Mouse (Mus musculus): Measurements from ENCODE around the gene Cct7. TPM values are rescaled to one million over a fixed set of nuclear protein-coding genes. Genes with fewer than 3 reads are reported as not detected.

Cct7 gene
- polyA plus RNA-seq, 1 experiment = 496 TPM

DNA sequence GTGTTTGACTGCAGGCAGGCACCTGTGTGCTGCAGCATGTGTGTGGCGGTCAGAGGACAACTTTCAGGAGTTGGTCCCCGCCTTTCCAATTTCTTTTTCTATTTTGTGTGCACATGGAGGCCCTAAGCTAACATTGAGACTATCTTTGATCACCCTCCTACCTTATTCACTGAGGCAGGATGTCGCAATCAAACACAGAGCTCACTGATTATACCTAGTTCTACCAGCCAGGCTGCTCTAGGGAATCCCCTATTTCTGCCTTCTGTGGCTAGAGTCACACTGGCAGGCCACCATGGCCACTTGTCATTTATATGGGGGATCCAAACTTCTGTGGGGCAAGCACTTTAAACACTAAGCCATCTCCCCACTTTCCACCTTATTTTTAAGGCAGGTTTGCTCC is 38.4 kb downstream of the Cct7 start:
- Histone ChIP-seq H3K27me3 (ENCODE audit: control insufficient read depth, insufficient read depth, low read length) (no peaks in the 10 kb centered on the region), H3K4me1 (ENCODE audit: control insufficient read depth, insufficient read depth, low read length) (no peaks in the 10 kb centered on the region), H3K27ac (ENCODE audit: control insufficient read depth, insufficient read depth, low read depth, low read length) (no peak overlapping the region), H3K4me3 (ENCODE audit: control insufficient read depth, low read depth, low read length) (no peak overlapping the region), H3K36me3 (ENCODE audit: control insufficient read depth, insufficient read depth, low read length) (no peaks in the 10 kb centered on the region)
- no peak for TF ChIP-seq CTCF (IDR thresholded peaks at IDR 0.05; ENCODE audit: control insufficient read depth, insufficient read depth, insufficient replicate concordance, low read depth, low read length)
- TF ChIP-seq POLR2A (IDR thresholded peaks at IDR 0.05; ENCODE audit: control insufficient read depth, low read depth, low read length) = no peak

DNA sequence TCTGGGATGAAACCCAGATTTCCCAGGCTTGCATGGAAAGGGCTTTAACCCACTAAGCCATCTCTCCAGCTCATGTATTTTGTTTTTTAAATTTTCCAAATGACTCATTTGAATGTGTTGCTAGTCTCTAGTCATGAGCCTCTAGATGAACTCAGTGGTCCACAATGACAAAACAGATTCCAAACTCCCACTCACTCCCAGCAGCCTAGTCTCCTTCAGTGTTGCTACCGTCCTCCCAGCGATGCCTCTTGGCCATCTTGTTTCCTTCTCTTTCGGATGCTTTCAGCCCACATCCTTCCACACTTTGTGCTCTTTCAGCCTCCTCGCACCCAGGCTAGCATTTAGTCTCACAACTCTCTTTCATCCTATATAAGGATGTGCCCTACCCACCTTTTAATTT is 38.9 kb downstream of the Cct7 start:
- TF ChIP-seq POLR2A (IDR thresholded peaks at IDR 0.05; ENCODE audit: control insufficient read depth, low read depth, low read length) (no peak), CTCF (IDR thresholded peaks at IDR 0.05; ENCODE audit: control insufficient read depth, insufficient read depth, insufficient replicate concordance, low read depth, low read length) (no peak)
- Histone ChIP-seq H3K36me3 (ENCODE audit: control insufficient read depth, insufficient read depth, low read length) (no peaks in the 10 kb centered on the region), H3K27ac (ENCODE audit: control insufficient read depth, insufficient read depth, low read depth, low read length) (no peak overlapping the region), H3K4me3 (ENCODE audit: control insufficient read depth, low read depth, low read length) (no peak overlapping the region), H3K4me1 (ENCODE audit: control insufficient read depth, insufficient read depth, low read length) (no peaks in the 10 kb centered on the region), H3K27me3 (ENCODE audit: control insufficient read depth, insufficient read depth, low read length) (no peaks in the 10 kb centered on the region)

- no peak overlapping the region for H3K4me3 ChIP-seq (ENCODE audit: control insufficient read depth, low read depth, low read length)
- no peaks in the 10 kb centered on the region for H3K27me3 ChIP-seq (ENCODE audit: control insufficient read depth, insufficient read depth, low read length)
- H3K27ac ChIP-seq (ENCODE audit: control insufficient read depth, insufficient read depth, low read depth, low read length) = no peak overlapping the region
- no peaks in the 10 kb centered on the region for H3K36me3 ChIP-seq (ENCODE audit: control insufficient read depth, insufficient read depth, low read length)
- TF ChIP-seq CTCF (IDR thresholded peaks at IDR 0.05; ENCODE audit: control insufficient read depth, insufficient read depth, insufficient replicate concordance, low read depth, low read length) (no peak), POLR2A (IDR thresholded peaks at IDR 0.05; ENCODE audit: control insufficient read depth, low read depth, low read length) (no peak)
- H3K4me1 ChIP-seq (ENCODE audit: control insufficient read depth, insufficient read depth, low read length) = no peaks in the 10 kb centered on the region
Measured at GRCm38 (mm10) chr6:85491606-85492005, 40.3 kb downstream of the Cct7 start.

DNA sequence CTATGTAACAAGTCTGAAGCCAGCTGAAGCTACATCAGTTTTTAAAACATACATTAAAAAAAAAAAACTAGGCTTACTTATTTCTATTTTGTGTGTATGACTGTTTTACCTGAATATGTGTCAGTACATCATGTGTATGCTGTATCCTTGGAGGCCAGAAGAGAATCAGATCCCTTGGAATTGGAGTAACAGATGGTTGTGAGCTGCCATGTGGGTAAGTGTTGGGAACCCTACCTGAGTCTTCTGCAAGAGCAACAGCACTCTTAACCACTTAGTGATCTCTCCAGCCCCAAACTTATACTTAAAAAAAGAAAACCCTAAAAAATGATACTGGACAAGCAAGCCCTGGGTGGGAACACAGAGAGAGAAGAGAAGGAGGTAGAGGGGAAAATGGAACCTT is 45.7 kb downstream of the Cct7 start:
- H3K27me3 ChIP-seq (ENCODE audit: control insufficient read depth, insufficient read depth, low read length) = peaks cover under 1% of the 10 kb centered on the region; the same call in 1 of the 2 replicates
- TF ChIP-seq CTCF (IDR thresholded peaks at IDR 0.05; ENCODE audit: control insufficient read depth, insufficient read depth, insufficient replicate concordance, low read depth, low read length) (no peak), POLR2A (IDR thresholded peaks at IDR 0.05; ENCODE audit: control insufficient read depth, low read depth, low read length) (no peak)
- H3K4me3 ChIP-seq (ENCODE audit: control insufficient read depth, low read depth, low read length) = no peak overlapping the region
- H3K27ac ChIP-seq (ENCODE audit: control insufficient read depth, insufficient read depth, low read depth, low read length) = no peak overlapping the region
- peaks cover 2% of the 10 kb centered on the region for H3K4me1 ChIP-seq (ENCODE audit: control insufficient read depth, insufficient read depth, low read length)
- H3K36me3 ChIP-seq (ENCODE audit: control insufficient read depth, insufficient read depth, low read length) = no peaks in the 10 kb centered on the region

DNA sequence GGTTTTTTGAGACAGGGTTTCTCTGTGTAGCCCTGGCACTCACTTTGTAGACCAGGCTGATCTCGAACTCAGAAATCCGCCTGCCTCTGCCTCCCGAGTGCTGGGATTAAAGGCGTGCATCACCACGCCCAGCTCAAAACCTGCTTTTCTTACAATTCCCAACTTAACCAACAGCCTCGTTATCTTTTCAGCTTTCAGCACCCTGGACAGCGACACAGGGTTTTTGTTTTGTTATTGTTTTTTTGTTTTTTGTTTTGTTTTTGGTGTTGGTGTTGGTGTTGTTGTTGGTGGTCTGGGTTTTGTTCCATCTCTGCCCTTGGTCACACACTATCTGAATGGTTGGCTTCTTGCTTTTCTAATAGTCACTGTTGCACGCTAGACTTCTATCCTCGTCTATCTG is 46.8 kb downstream of the Cct7 start:
- peaks cover 3% of the 10 kb centered on the region for H3K27me3 ChIP-seq (ENCODE audit: control insufficient read depth, insufficient read depth, low read length)
- TF ChIP-seq POLR2A (IDR thresholded peaks at IDR 0.05; ENCODE audit: control insufficient read depth, low read depth, low read length) (no peak), CTCF (IDR thresholded peaks at IDR 0.05; ENCODE audit: control insufficient read depth, insufficient read depth, insufficient replicate concordance, low read depth, low read length) (no peak)
- H3K27ac ChIP-seq (ENCODE audit: control insufficient read depth, insufficient read depth, low read depth, low read length) = no peak overlapping the region

DNA sequence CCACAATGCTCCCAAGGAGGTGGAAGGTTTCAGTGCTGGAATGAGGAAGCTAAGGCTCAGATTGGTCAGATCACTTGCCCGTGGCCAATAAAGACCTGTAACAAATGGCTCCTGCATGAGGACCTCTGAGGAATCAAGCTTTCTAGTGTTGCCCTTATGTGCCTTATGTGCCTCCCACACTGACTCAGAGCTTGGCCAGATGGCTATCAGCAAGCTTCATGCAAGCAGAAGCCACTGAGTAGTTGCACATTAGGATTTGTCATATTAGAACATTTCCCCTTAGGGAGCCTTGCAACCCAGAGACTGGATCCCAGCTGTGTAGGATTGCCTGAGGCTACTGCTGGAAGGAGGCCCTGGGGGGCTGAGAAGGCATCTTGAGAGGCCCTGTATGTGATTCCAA is 49.1 kb downstream of the Cct7 start:
- no peaks in the 10 kb centered on the region for H3K36me3 ChIP-seq (ENCODE audit: control insufficient read depth, insufficient read depth, low read length)
- TF ChIP-seq CTCF (IDR thresholded peaks at IDR 0.05; ENCODE audit: control insufficient read depth, insufficient read depth, insufficient replicate concordance, low read depth, low read length) (no peak), POLR2A (IDR thresholded peaks at IDR 0.05; ENCODE audit: control insufficient read depth, low read depth, low read length) (no peak)
- H3K4me3 ChIP-seq (ENCODE audit: control insufficient read depth, low read depth, low read length) = no peak overlapping the region
- peaks cover 3% of the 10 kb centered on the region for H3K27me3 ChIP-seq (ENCODE audit: control insufficient read depth, insufficient read depth, low read length)
- no peak overlapping the region for H3K27ac ChIP-seq (ENCODE audit: control insufficient read depth, insufficient read depth, low read depth, low read length)
- peaks cover 14% of the 10 kb centered on the region for H3K4me1 ChIP-seq (ENCODE audit: control insufficient read depth, insufficient read depth, low read length)

More for the DNA sequence above, 46.8 kb downstream of the Cct7 start:
- H3K4me1 ChIP-seq (ENCODE audit: control insufficient read depth, insufficient read depth, low read length) = peaks cover 14% of the 10 kb centered on the region
- no peak overlapping the region for H3K4me3 ChIP-seq (ENCODE audit: control insufficient read depth, low read depth, low read length)
- H3K36me3 ChIP-seq (ENCODE audit: control insufficient read depth, insufficient read depth, low read length) = no peaks in the 10 kb centered on the region

DNA sequence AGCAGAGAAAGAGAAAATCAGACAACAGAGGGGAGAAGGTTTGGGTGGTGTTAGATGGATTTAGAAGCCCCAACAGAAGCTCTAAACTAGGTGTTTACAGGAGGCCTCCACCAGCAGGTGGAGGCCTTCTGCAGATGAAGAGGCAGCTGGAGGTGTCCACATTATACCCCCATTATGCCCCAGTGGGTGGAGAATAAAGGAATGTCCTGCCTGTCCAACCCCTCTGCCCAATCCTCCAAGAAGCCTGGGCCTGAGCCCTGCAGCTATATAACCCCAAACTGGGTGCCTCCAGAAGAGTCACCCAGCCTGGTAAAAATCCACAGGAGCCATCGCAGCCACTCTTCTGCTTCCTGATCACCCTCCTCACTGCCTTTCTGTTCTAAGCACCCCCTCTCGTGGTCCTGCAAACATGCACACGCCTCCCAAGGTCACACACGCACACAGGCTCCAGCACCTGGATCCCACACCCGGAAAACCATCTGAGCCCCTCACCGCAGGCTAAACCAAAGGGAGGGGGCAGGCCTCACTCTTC is 50.3 kb downstream of the Cct7 start:
- Histone ChIP-seq H3K27ac (ENCODE audit: control insufficient read depth, insufficient read depth, low read depth, low read length) (no peak overlapping the region), H3K36me3 (ENCODE audit: control insufficient read depth, insufficient read depth, low read length) (no peaks in the 10 kb centered on the region), H3K27me3 (ENCODE audit: control insufficient read depth, insufficient read depth, low read length) (peaks cover 3% of the 10 kb centered on the region), H3K4me1 (ENCODE audit: control insufficient read depth, insufficient read depth, low read length) (peaks cover 14% of the 10 kb centered on the region), H3K4me3 (ENCODE audit: control insufficient read depth, low read depth, low read length) (no peak overlapping the region)
- TF ChIP-seq POLR2A (IDR thresholded peaks at IDR 0.05; ENCODE audit: control insufficient read depth, low read depth, low read length) = no peak
- TF ChIP-seq CTCF (IDR thresholded peaks at IDR 0.05; ENCODE audit: control insufficient read depth, insufficient read depth, insufficient replicate concordance, low read depth, low read length) = no peak
